Mouse (Mus musculus): Measurements from ENCODE around the gene Efcab6. TPM values are rescaled to one million over a fixed set of nuclear protein-coding genes. Genes with fewer than 3 reads are reported as not detected.
"Not testable (repeated sequence)": the region's sequence is repeated elsewhere in the genome, so short reads cannot be mapped to it uniquely, and the experiment has no call there.

Gene Efcab6
- total RNA-seq (2017) = not detected in 2 replicates

DNA sequence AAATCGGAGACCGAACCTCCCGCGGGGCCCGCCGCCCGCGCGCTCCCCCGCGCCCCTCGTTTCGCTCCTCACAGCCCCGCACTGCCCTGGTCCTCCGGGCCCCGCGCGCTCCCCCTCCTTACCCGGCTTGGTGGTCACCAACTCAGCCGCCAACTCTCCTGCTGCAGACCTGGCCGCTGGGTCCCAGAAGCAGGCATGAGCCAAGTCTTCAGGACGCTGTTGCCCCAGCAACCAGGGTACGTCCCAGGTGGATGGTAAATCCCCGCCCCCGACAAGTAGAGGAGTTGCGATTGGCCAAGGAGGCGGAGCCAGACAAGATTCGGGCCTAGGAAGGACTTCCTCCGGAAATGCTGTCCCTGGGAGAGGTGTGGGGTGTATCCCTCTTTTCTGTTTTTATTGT, at the start of gene Efcab6:
Gene Efcab6 (minus strand): TSS at position 240 of the 400 bp plus-strand sequence.
- no peak for ATAC-seq (replicated peaks; ENCODE audit: low read depth, poor library complexity, severe bottlenecking)

DNA sequence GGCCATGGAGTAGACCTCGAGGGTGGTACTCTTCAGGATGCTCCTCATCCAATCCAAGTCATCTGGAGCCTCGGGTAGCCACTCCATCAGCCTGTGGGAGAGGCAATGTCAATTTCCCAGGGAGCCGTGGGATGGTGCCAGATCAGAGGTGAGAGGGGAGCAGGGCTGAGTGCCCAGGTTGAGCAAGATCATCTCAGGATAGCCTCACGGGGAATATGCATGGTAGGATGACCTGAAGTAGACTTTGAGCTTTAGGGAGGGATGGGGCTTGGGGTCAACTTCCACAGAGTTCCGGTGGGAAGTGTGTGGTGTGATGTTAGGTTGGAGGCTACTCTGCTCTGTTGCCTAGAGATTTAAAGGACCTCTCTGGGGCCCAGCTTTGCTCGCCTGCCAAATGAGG, 48.7 kb upstream of the Efcab6 start:
- no peak for ATAC-seq (replicated peaks; ENCODE audit: low read depth, poor library complexity, severe bottlenecking)

DNA sequence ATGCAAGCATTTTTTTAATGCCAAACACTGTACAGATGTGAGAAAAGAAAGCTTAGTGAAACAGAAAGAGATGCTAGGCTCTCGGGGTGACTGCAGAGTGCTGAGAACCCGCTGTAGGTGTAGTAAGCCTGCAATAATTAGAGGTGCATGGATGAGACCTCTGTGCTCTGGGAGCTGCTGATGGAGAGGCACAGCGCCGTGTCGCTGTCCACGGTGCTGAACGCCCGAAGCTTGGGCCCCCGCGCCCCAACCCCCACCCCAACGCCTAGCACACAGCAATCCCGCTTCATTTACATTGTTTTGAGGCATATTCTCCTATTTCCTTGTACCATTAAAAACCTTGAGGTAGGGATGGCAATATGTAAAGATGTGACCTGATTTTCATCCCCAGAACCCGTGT, 43.7 kb upstream of the Efcab6 start:
- peak; percentile 68 for ATAC-seq (replicated peaks; ENCODE audit: low read depth, poor library complexity, severe bottlenecking)

DNA sequence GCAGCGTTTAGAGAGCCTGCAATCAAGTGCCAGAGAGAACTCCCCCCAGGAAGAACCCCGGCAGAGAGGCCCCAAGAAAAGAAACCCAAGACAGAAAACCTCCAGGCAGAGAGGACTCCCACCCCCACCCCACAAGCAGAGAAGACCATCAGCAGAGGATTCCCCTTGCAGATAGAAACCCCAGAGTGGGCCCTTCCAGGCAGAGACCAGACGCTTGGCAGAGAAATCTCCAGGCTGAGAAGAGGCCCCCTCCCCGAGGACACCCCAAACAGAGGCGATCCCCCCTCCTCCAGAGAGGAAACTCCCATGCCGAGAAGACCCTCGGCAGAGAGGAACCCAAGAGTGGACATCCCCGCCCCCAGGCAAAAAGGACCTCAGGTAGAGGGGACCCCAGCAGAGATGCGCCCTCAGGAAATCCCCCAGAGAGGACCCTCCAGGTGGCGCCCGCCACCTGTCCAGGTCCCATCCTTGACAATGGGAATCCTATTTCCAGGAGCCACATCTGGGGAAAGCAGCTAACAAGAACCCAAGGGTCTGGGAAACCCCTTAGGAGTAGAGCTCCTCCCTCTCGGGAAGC, 40.8 kb upstream of the Efcab6 start:
- ATAC-seq (replicated peaks; ENCODE audit: low read depth, poor library complexity, severe bottlenecking) = no peak

DNA sequence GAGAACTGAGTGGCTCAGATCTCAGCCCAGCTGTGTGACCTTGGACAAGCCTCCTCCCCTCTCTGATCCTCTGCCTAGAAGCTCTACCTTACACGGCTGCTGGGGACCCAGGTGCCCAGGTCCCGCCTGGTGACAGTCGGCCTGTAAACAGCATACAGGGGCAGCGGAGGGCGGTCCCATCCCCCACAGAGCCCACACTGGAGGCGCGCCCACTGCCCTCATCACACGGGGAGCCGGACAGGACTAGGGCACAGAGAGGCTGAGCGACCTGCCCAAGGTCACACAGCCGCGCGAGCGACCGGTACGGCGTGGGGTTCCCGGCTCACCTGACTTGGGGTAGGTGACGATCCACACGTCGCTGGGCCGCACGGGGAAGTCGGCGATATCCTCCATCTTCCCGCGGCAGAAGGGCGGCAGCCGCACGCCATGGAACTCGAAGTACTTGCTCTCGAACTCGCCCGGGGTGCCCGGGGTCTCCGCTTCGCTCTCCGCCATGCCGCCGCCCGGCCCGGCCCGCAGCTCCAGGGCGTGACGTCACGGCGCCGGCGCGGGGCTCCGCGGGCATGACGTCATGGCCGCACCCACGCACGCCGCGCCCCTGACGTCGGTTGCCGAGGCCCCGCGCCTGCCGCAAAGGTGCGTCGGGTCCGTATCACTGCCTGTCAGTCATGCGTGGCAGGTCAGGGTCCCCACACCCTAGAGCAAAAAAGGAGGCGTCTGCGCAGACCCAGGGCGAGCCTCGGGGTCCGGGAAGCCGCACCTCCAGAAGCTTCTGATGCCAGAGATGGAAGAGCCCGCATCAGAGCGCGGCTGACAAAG, 40.1 kb upstream of the Efcab6 start, which contains the start of gene Sult4a1:
Gene Sult4a1 (minus strand): TSS at position 650 of the 819 bp plus-strand sequence.
- no peak for ATAC-seq (replicated peaks; ENCODE audit: low read depth, poor library complexity, severe bottlenecking)

DNA sequence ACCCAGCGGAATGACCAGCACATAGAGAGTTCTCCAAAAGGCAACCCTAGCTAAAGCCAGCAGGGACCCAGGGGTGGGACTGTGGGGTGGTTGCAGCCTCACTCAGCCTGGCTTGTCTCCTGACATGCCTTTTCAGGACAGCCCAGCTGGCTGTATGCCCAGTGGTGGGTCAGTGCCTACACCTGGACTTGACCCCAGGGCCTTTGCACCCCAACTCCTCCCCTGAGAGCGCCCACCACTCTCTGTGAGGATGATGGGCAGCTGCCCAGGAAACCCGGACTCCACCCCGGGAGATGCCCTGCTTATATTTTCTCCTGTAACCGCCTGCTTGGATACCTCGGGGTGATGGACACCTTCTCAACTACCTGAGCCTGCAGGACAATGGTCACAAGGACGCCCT, 39.4 kb upstream of the Efcab6 start:
- no peak for ATAC-seq (replicated peaks; ENCODE audit: low read depth, poor library complexity, severe bottlenecking)

DNA sequence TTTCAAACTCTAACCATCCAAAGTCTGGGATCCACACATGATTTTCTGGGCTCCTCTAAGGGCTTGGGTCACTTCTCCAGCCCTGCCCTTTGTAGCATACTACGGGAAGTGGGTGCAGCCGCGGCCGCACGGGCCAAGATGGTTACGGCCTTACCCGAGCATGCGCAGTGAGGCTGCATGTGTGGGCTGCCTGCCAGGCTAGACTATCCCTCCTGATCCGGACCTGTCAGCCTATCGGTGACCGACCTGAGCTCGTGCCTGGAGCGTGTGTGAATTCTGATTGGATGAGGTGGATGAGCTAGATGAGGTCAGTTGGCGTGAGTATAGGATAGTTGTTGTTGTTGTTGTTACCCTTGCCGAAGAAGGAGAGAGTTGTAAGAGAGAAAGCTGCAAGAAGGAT, 32.4 kb upstream of the Efcab6 start:
- ATAC-seq (replicated peaks; ENCODE audit: low read depth, poor library complexity, severe bottlenecking) = not testable (repeated sequence)

DNA sequence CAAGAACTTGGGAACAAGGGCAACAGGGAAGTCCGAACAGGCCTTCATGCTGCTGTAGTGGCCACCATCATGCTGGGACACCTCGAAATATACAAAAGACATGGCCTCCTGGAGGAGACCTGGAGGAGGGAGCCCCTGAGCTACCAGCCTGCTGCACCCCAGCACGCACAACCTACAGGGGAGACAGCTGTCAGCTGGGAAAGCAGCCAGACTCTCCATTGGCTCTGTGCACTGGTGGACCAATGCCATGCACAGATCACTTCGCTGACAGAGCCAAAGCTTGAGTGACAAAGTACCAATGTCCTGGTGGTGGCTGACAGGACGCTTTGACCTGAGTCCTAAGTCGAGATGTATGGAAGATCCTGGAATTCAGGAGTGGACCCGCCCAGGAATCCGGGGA, 30.9 kb upstream of the Efcab6 start:
- no peak for ATAC-seq (replicated peaks; ENCODE audit: low read depth, poor library complexity, severe bottlenecking)

DNA sequence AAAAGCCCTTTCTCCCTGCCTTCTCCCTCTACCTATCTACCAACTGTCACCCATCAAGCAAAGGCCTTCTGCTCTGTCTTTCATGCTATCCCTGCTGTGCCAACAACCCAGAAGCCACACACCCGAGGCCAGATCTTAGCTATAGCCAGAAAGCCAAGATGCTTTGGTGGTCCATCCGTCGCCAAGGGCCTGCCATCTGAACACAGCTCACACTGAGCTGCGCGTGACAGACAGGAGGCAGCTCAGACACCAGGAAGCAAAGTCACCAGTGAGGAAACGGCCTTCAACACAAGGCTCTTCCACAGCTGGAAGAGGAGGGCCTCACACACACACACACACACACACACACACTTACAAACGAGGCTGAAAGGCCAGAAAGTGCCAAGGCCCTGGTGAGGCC, 29.7 kb upstream of the Efcab6 start:
- no peak for ATAC-seq (replicated peaks; ENCODE audit: low read depth, poor library complexity, severe bottlenecking)

DNA sequence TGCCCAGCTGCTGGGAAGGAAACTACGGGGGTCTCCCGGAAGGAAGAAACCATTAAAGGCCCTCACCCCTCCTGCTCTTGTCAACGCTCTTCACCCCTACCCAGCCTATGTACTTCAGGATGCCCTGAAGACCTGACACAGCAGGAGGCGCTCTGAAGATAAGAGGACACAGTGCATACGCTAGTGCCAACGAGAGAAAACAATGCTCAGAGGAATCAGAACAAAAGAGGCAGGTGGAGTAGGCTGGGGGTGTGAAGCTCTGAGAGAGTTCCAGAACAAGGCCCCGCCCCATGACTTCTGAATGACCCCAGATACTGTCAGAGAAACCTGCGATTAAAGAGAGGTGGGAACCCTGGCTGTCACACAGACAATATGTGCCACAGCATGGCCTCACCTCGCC, 21.6 kb upstream of the Efcab6 start:
- ATAC-seq (replicated peaks; ENCODE audit: low read depth, poor library complexity, severe bottlenecking) = no peak

DNA sequence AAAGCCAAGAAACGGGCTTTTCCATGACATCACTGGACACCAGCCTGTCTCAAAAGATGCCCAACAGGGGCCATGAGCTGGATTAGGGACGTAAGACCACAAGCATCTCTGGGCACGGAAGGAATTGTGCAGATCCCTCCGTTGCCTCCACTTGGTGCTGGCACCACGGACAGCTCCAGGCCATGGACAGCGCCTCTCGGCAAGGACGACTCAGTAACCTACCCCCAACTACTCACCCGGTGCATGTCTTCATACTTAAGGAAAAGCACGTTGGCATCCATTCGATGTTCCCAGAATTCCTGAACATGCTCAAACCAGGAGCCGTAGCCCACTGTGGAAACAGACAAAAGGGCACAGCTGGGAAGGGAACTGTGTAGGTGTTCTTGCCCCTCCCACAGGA, 21.2 kb upstream of the Efcab6 start:
- ATAC-seq (replicated peaks; ENCODE audit: low read depth, poor library complexity, severe bottlenecking) = no peak

DNA sequence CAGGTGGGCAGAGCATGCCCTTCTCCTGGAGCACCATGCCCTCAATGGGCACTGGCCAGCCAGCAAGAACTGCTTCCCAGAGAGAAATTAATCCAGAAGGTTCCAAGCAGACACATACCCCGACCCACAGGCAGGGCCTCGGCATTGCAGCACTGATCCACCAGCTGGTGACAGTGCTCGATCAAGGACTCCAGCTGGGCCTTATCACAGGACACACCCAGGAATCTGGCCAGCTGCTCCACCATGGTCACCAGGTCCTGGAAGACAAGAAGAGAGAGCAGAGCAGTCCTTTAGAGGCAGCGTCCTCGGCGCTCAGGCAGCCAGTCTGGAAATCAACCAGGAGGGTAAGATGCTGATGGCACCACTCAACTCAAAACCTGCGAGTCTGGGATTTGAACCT, 14.9 kb upstream of the Efcab6 start:
- ATAC-seq (replicated peaks; ENCODE audit: low read depth, poor library complexity, severe bottlenecking) = no peak

DNA sequence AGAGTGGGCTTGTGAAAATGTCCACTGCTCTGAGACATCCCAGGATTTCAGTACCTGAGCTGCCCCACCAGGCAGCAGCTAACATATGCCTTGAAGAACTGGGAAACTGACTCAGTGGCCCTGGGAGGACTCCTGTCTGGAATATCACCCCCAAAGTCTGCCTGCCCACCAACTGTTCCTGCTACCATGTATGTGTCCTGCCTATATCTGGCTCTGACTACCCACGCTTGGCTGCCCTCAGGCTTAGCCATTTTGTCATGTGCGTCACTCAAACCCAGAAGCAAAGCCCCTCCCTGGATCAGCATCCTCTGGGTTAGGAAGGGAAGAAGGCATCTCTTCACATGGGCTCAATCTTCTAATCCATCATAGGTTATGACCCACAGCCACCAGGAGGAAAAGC, 14.3 kb upstream of the Efcab6 start:
- no peak for ATAC-seq (replicated peaks; ENCODE audit: low read depth, poor library complexity, severe bottlenecking)

DNA sequence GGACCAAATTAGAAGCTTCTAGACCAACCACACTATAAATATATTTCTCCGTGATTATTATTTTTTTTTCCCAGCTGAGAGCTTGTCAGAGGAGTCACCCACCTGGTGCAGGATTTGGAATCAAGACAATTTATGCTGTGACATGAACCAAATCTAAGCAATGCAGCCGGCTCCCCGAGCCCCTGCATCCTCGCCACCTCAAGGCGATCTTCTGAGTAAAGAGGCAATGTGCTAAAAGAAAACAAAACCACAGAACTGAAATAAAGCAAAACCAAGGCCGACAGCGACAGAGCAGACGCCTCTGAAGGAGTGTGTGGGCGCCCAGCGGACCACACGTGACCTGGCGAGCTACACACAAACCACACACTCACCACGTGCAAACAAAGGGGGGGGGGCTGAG, 13.5 kb upstream of the Efcab6 start:
- no peak for ATAC-seq (replicated peaks; ENCODE audit: low read depth, poor library complexity, severe bottlenecking)

DNA sequence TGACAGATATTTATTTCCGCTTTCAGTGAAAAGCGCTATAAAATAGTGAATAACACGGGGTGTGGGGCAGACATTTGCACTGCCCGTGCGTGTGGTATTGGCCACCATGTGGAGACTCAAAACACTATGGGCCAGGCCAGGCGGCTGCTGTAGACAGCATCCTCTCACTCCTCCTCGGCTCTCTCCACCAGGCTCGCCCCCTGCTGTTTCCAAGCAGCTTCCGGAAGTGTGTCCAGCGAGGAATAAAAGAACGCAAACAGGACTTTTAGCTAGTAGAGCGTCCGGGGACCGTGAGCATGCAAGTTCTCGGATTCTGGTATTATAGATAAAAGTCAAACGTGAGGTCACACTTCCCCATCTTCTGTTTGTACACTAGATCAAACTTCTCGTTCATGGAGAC, 12.0 kb upstream of the Efcab6 start:
- no peak for ATAC-seq (replicated peaks; ENCODE audit: low read depth, poor library complexity, severe bottlenecking)

DNA sequence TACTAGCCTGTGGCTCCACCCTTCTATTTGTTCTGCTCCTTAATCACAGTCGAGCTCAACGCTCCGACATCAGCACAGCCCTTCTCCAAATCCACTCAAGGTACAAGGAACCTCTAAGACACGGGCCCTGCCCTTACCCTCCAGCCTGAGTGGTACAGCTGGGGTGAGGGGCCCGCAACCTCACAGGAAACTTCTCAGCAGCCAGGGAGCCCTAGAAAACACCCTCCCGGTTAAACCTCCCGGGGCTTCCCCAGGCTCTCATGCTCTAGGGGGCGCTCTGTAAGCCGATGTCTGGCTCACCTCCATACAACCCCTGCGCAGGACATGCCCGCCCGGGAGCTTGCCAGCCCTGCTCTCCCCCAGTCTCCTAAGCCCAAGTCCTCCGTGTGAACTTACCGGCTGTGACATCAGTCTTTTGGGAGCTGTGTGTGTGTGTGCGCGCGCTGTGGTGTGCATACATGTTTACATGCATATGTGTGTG, 9.6 kb upstream of the Efcab6 start:
- ATAC-seq (replicated peaks; ENCODE audit: low read depth, poor library complexity, severe bottlenecking) = no peak; the same call in 1 of the 2 replicates

DNA sequence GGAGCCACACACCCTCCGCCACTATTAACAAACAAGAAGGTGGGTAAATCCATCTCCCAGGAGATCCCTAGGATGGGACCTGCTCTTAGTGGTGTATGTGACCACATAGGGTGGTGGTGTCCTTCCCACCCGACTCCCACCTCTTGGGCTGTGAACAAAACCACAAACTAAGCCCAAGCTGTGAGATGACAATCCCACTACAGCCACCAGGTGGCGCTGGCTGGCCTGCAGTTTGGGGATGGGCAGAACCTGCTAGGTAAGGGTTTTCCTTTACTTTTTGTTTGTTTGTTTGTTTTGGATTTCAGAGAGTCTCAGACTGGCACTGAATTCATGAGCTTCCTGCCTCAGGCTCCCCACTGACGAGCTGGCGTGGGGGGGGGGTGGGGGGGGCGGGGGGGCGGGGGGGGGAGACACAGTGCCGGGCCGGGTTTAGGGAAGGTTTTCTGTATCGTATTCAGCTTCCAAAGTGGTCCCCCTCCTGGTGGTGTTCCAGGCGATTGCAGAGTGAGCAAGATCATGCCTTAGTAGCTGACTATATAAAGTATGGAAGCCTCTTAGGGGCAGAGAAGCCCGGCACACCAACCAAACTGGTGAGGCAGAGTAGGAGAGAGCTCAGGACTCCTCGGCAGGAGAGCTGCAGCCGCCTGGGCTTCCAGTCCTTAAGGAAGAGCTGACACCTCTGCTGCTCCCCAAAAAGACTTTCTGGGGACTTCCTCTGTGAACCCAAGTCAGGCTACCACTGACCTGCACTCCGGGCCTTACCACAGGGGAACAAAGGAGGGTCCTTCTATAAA, 8.9 kb upstream of the Efcab6 start:
- ATAC-seq (replicated peaks; ENCODE audit: low read depth, poor library complexity, severe bottlenecking) = peak; percentile 55; the same call in 1 of the 2 replicates

DNA sequence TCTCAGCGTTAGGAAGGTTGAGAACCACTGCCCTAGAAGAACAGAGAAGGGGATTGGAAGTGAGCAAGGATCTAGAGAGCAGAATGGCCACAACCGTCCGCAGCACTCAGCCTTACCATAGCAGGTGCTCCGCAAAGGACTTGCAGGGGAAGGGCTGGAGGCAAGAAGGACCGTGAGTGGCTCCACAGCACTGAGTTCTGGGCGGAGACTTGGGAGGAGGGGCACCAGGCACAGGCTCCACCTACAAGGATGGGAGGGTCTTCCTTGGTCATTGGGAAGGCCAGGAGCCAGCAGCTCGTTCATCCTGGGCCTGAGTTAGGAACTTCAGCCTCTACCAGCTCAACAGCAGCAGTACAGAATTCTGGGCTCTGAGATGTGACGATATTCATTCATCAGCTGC, 7.9 kb upstream of the Efcab6 start:
- ATAC-seq (replicated peaks; ENCODE audit: low read depth, poor library complexity, severe bottlenecking) = no peak

DNA sequence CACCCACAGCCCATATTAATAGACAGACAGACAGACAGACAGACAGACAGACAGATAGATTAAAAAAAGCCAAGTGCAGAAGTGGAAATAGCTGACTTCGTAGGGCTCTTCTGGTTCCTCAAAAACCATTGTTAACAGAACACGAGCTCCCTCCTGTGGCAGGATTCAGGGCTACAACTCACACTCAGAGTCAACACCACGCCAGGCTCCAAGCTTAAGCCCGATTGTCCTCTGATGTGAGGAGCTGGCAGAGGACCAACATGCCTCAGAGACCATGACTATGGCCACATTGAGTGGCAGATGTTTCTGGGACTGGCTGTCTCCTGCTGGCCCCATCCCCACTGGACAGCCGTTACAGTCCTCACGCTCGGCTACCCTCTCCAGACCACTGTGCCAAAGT, 7.0 kb upstream of the Efcab6 start:
- ATAC-seq (replicated peaks; ENCODE audit: low read depth, poor library complexity, severe bottlenecking) = peak; percentile 73

DNA sequence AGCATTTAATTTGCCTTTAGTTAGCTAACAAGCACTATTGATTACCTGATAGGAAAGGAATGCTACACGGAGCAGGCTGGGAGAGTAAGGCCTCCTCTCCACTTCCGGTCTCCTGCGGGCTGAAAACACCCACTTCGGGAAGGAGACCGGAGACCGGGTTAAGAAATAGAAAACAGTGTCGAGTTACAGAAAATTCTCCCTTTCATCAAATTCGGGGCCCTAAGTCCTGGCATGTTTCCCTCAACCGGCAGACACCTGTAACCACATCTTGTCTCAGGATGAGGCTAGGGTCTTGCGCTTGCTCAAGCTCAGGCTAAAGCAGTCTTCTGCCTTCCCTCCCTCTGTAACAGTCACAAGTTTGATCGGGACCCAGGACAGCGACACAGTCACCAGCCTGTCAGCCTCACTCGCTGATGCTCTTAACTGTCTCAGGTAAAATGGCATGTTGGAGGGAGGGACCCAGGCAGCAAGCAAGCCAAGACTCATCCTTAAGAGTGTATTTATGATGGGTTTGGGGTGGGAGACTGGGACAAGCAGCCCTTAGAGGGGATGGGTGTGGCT, 5.0 kb upstream of the Efcab6 start:
- no peak for ATAC-seq (replicated peaks; ENCODE audit: low read depth, poor library complexity, severe bottlenecking)

All from common myeloid progenitor, adult 5-6 weeks (primary cell).